Mouse (Mus musculus): Measurements from ENCODE around the gene Tnnt2. TPM values are rescaled to one million over a fixed set of nuclear protein-coding genes. Genes with fewer than 3 reads are reported as not detected.

The Tnnt2 gene
- under 1 TPM; 0.62 to 0.85 TPM for total RNA-seq (2021)

- intact Hi-C loops (cut with DNase I) = no loop called here
- DNase-seq = no peak
Measured at GRCm38 (mm10) chr1:135835716-135836483, at the start of gene Tnnt2. Gene Tnnt2, plus strand, starts transcription at chr1:135836354.

DNA sequence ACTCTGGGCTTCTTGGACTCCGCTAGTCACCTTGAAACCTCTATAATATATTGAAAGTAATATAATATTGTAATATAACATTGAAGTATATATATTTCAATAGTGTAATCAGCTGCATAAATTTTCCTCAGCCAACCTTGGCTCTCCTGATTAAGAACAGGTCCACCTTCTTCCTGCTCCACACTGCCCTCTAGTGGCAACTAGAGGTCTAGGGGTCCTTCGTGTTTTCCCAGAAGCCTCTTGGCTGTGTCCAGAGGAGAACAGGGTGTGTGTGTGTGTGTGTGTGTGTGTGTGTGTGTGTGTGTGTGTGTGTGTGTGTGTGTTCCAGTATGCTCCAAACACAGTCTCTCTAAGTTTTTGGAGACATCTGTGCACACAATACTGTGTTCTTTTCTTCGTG is 48.4 kb upstream of the Tnnt2 start:
- DNase-seq = peak; percentile 78
- intact Hi-C loops (cut with DNase I) = loop anchor here (5.0 kb wide), 1 partner anchor 65 kb away; the partner anchor contains the start of gene Csrp1

- intact Hi-C loops (cut with DNase I) = loop anchor here (5.0 kb wide), 1 partner anchor 66 kb away; the partner anchor contains the start of gene Csrp1
- no peak for DNase-seq
Measured at GRCm38 (mm10) chr1:135788708-135789107, 47.4 kb upstream of the Tnnt2 start.

DNA sequence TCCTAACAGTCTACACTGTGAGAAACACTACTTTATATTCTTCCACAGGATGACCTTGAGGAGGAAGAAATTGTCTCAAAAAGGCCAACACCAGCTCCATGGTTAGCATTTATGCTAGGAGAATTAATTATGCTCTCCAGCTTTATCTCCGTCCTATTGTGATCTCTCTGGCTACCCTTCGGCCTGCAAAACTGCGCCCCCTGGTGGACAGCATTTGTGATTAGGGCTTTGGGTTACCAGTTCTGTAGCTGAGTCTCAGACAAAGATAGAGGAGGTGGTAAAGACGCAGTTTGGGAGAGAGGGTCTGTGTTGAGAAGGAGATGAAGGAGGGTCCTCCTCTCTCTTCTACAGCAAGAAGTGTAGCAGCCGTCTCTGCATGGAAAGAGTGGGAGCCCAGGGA is 46.3 kb upstream of the Tnnt2 start:
- DNase-seq = peak; percentile 80
- intact Hi-C loops (cut with DNase I) = loop anchor here (5.0 kb wide), 1 partner anchor 68 kb away; the partner anchor contains the start of gene Csrp1

DNA sequence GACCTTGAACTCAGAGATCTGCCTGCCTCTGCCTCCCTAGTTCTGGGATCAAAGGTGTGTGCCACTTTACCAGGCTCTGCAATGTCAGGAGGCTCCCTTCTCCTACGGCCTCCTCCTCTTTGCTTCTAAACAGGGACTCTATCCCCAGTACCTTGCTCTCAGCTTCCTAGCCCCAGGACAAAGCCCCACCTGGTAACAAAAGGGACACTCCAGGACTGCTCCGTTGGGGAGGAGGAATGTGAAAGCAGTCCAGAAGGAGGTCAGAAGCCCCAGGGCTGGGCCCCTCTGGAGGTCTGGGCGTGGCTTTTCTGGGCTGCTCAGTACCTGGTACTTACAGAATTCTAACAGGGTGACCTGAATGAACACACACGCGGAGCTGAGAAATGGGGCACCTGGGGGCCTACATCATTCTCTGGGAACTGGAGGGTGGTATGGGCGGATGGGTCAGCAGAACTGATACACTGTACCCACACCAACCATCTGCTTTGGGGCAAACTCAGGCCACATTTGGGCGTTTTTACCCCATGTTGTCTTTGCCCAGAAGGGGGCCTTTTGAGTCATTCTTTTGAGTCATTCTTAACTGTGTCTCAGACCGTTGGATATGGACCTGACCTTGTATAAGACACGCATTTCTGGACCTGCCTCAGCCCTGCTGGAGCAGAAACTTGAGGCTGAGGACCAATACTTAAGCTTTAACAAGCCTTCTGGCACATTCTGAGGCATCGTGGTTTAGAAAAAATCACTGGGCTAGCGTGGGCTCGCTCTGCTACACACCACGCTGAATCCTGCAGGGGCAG is 43.8 kb upstream of the Tnnt2 start:
- intact Hi-C loops (cut with DNase I) = no loop called here
- no peak for DNase-seq

DNA sequence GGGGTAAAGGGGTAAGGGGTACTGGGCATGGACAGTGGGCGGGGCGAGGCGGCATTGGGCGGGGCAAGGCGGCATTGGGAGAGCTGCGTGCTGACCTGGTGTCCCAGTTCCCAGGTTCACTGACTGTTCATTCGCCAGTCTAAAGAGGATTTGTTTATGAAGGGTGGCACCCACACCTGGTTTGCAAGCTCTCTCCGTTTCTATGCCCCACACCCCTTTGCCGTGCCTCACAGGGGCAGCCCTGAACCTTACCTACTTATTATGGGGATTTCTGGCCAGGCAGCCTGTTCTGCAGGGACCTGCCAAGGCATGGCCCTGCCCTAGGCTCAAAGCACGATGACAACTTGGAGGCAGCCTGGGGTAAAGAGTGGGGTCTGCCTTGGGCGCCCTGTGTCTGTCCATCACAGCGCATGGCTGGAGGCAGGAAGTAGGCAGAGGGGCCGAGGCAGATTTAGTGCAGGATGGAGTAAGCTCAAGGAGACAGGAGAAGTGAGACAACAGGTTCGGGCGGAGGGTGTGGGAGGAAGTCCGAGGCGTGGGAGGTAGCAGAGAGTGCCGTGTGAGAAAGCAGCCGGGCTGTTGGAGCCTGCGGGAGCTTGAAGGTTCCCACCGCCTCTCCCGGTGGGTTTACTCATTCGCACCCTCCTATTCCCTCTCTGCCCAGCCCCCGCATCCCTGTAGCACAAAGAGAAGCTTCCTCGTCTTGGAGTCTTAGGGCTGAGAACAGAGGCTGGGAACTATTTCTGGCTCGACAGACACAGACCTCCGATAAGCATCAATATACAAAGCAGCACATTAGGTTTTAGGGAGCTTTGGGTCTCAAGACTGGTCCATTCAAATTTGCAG is 42.6 kb upstream of the Tnnt2 start:
- DNase-seq = no peak
- intact Hi-C loops (cut with DNase I) = no loop called here

DNA sequence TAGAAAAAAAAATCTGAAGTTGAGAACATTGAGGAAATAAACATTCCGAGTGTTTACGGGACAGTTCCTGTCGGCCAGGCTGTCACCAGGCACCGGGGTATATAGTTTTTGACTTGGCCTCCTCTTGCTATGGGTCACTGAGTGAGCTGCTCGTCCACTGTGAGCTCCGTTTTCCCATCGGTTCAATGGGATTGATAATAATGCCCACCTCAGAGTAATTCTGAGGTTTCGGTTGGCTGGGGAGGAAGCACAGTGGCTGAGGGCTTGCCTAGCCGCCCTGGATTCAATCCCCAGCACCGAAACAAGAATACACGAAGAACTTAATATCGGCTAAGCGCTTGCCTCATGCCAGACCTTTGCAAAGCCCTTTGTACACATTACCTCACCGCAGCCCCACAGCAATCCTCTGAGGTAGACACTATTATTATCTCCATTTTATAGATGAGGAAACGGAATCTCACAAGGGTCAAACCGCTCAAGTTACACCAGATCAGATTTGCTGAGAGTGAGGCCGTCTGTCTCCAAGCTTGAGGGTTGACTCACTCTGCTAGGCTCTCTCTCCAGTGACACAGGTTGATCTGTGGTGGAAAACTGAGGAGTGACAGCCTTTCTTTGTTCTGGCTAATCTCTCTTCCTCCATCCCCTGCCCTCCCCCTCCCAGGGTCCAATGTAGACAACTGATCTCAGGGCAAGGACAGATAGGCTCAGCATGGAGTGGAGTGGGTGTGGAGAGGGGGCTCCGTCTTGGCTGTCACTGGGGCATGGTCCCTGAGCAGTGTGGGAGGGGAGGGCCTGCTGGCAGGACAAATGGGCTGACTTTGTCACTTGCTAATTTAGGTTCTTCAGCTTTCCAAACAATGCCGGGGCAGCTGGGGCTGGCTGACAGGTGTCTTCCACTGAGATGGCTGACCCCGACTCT is 41.7 kb upstream of the Tnnt2 start:
- intact Hi-C loops (cut with DNase I) = no loop called here
- DNase-seq = no peak

- intact Hi-C loops (cut with DNase I) = no loop called here
- DNase-seq = no peak
Measured at GRCm38 (mm10) chr1:135798492-135798891, 37.7 kb upstream of the Tnnt2 start.

DNA sequence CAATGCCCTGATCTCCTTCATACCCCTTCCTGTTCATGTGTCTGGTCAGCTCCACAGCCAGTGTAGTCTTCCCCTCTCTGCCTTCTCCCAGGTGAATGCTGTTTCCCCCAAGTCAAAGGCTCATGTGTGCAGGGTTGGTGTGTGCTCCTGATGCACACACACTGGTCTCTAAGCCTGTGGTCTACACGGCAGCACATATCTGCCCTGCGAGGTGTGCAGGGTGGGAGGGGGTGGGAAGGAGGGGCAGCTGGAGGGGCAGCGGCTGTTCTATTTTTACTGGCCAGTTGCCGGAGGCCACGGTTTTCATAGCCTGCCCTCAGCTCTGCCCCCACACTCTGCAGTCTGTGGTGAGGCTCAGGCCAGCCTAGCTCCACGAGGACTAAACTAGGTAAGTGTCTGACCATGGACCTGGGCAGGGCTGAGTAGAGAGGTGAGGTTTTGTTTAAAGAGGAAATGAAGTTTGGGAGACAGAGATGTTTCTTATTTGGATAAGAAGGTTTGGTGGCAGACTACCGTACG is 37.0 kb upstream of the Tnnt2 start:
- DNase-seq = no peak
- intact Hi-C loops (cut with DNase I) = no loop called here

- intact Hi-C loops (cut with DNase I) = no loop called here
- DNase-seq = peak; percentile 54
Measured at GRCm38 (mm10) chr1:135800192-135800950, 35.8 kb upstream of the Tnnt2 start.

- intact Hi-C loops (cut with DNase I) = no loop called here
- DNase-seq = no peak
Measured at GRCm38 (mm10) chr1:135807546-135807945, 28.6 kb upstream of the Tnnt2 start.

- no peak for DNase-seq
- intact Hi-C loops (cut with DNase I) = no loop called here
Measured at GRCm38 (mm10) chr1:135810180-135810579, 26.0 kb upstream of the Tnnt2 start.

- peak; percentile 83 for DNase-seq
- intact Hi-C loops (cut with DNase I) = no loop called here
Measured at GRCm38 (mm10) chr1:135811016-135811646, 25.0 kb upstream of the Tnnt2 start.

DNA sequence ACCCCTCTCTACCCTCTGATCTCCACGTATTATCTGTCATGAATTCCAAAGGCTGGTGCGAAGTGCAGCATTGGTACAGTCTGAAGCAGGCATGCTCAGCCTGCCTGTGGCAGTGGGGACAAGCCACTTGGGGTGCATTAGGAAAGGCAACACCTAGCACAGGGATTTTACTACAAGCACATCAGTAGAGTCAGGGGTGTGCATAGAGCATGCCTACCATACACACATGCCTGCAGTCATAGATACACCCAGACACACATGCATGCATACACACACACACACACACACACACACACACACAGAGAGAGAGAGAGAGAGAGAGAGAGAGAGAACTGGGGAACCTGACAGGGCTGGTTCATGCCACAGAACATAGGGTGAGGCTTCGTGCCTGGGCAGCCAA is 23.9 kb upstream of the Tnnt2 start:
- DNase-seq = no peak
- intact Hi-C loops (cut with DNase I) = no loop called here

DNA sequence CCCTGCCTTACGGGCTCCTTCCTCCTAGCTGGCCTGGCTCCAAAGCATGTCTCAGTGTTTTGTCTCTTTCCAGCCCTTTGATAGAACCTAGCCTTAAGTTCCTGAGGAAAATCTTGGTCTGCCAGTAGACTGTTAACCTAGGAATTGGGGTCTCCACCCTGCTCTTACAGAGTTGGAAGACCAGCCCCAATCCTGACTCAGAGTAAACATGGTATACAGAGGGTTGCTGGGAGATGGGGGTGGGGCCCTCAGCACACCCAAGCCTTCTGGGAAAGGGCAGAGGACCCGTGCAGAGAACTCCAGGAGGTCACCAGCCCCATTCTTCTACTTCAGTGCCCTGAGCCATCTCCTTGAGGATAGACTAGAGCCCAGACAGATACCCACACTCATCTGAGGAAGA is 23.5 kb upstream of the Tnnt2 start:
- intact Hi-C loops (cut with DNase I) = no loop called here

DNA sequence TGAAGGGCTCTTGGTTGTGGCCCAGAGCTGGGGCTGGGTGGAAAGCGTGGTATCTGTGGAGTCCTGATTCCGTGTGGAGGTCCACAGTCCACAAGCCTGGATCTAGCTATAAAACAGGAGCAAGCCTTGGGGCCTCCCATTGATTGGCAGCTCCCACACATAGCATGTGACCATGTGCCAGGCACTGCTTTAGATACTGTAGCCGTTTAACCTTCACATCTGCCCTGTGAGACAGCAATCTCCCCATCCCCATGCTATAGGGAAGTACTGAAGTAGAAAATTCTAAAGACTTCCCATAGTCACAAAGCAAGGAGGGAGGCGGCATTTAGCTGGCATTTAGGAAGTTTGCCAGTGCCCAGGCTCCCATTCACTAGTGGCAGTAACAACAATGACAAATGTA is 23.1 kb upstream of the Tnnt2 start:
- DNase-seq = no peak
- intact Hi-C loops (cut with DNase I) = no loop called here

More for the DNA sequence above, 23.5 kb upstream of the Tnnt2 start:
- DNase-seq = no peak

GRCm38 (mm10) chr1:135813687-135814395 is 22.3 kb upstream of the Tnnt2 start:
- no peak for DNase-seq
- intact Hi-C loops (cut with DNase I) = no loop called here

GRCm38 (mm10) chr1:135814531-135814930 is 21.6 kb upstream of the Tnnt2 start:
- DNase-seq = no peak
- intact Hi-C loops (cut with DNase I) = no loop called here
